Mouse (Mus musculus): ENCODE results near the gene Rnf217. TPM values are rescaled to one million over a fixed set of nuclear protein-coding genes. Genes with fewer than 3 reads are reported as not detected.

Rnf217 gene
- polyA plus RNA-seq, 1 experiment from 2014 or later = 0.68 TPM

DNA sequence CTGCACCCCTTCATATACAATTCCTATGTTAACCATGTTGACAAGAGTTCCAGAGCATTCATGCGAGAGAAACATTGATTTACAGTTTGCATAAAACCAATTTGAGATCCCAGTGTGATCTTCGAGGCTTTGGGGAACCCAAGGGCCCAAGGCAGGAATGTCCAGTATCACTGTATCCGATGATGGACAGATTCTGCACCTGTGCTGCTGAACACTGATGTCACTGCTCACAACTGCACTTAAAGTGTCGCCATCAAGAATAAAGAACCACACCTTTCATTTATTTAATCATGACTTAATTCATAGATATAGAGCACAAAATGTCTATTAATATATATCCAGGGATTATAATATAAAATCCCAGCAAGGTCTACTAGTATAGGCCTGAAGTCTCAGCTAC, 28.3 kb downstream of the Rnf217 start:
- no peaks in the 10 kb centered on the region for H3K4me1 ChIP-seq (ENCODE audit: control insufficient read depth, insufficient read depth, low read length)
- H3K4me2 ChIP-seq (ENCODE audit: low read depth, low read length) = no peak overlapping the region
- no peak overlapping the region for H3K4me3 ChIP-seq (ENCODE audit: low read length)
- no peaks in the 10 kb centered on the region for H3K9me3 ChIP-seq (replicated peaks; ENCODE audit: control insufficient read depth, low read length)
- H3K27ac ChIP-seq (ENCODE audit: low read length) = no peak overlapping the region
- 90% methylated on average over 4 of the region's 4 CpGs for WGBS
- no peaks in the 10 kb centered on the region for H3K36me3 ChIP-seq (ENCODE audit: control insufficient read depth, insufficient read depth)
- H3K27me3 ChIP-seq (ENCODE audit: control insufficient read depth, insufficient read depth, low read length) = no peaks in the 10 kb centered on the region
- H3K9ac ChIP-seq (ENCODE audit: low read length) = no peak overlapping the region
- ATAC-seq (replicated peaks; ENCODE audit: extremely low read depth, insufficient read depth, low FRiP score) = no peak

DNA sequence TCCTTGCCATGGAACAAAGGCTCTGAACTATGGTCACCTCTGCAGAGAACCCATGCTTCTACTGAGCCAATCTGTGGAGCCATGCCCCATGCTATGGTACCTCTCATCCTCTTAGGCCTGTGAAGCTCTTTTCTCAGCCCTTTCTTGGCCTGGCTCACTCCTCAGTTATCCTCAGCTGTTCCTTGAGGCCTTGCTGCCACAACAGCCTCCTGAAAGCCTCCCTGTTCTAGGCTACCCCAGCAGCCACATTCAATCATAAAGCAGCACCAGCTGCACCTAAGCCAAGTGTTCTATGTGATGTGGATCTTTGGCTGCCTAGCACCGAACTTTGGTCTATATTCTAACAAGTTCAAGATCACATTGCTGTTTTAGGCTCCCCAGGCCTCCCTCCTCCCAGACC, 28.9 kb downstream of the Rnf217 start:
- Histone ChIP-seq H3K4me3 (ENCODE audit: low read length) (no peak overlapping the region), H3K9me3 (replicated peaks; ENCODE audit: control insufficient read depth, low read length) (no peaks in the 10 kb centered on the region), H3K4me2 (ENCODE audit: low read depth, low read length) (no peak overlapping the region), H3K4me1 (ENCODE audit: control insufficient read depth, insufficient read depth, low read length) (no peaks in the 10 kb centered on the region), H3K27me3 (ENCODE audit: control insufficient read depth, insufficient read depth, low read length) (no peaks in the 10 kb centered on the region), H3K27ac (ENCODE audit: low read length) (no peak overlapping the region), H3K9ac (ENCODE audit: low read length) (no peak overlapping the region), H3K36me3 (ENCODE audit: control insufficient read depth, insufficient read depth) (no peaks in the 10 kb centered on the region)
- no peak for ATAC-seq (replicated peaks; ENCODE audit: extremely low read depth, insufficient read depth, low FRiP score)
- WGBS = 83% methylated on average over 1 of the region's 1 CpGs

DNA sequence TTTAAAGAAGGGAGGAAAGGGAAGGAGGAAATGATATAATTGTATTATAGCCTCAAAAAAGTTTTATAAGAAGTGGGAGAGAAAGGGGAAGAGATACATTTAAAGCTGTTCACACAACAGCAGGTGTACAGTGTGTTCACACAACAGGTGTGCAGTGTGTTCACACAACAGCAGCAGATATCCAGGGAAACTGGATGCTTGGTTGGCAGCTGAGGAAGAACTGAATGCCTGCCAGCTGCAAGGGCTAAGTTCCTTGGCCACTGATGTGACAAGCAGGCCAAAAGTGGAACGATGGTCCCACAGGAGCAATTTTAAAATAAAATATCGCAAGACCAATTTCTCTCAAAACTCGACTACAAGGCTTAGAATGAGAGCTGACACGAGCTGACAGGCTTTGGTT, 35.7 kb downstream of the Rnf217 start:
- Histone ChIP-seq H3K27me3 (ENCODE audit: control insufficient read depth, insufficient read depth, low read length) (no peaks in the 10 kb centered on the region), H3K4me3 (ENCODE audit: low read length) (no peak overlapping the region), H3K27ac (ENCODE audit: low read length) (no peak overlapping the region), H3K9ac (ENCODE audit: low read length) (no peak overlapping the region), H3K9me3 (replicated peaks; ENCODE audit: control insufficient read depth, low read length) (no peaks in the 10 kb centered on the region), H3K36me3 (ENCODE audit: control insufficient read depth, insufficient read depth) (no peaks in the 10 kb centered on the region), H3K4me1 (ENCODE audit: control insufficient read depth, insufficient read depth, low read length) (no peaks in the 10 kb centered on the region), H3K4me2 (ENCODE audit: low read depth, low read length) (no peak overlapping the region)
- no peak for ATAC-seq (replicated peaks; ENCODE audit: extremely low read depth, insufficient read depth, low FRiP score)
- whole genome bisulfite sequencing = 79% methylated on average over 4 of the region's 4 CpGs

DNA sequence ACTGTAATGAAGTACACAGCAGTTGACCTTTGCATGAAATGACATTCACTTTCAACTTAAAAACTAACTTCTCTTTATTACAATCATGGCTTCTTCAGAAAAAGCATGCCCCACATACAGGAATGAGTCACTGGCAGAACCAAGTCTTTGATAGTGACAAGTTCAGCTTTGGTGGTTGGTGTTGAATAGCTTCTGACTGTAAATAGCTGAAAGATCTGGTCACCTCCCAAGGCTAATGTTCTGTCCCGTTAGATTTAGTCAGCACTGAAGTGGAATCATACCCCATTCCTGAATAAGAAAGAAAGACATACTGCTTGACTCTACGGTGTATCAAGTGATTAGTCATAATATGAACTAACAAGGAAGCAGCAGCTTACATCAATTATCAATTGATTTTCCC, 51.7 kb downstream of the Rnf217 start:
- Histone ChIP-seq H3K36me3 (ENCODE audit: control insufficient read depth, insufficient read depth) (no peaks in the 10 kb centered on the region), H3K4me1 (ENCODE audit: control insufficient read depth, insufficient read depth, low read length) (no peaks in the 10 kb centered on the region), H3K27ac (ENCODE audit: low read length) (no peak overlapping the region), H3K9ac (ENCODE audit: low read length) (no peak overlapping the region), H3K9me3 (replicated peaks; ENCODE audit: control insufficient read depth, low read length) (no peaks in the 10 kb centered on the region), H3K4me3 (ENCODE audit: low read length) (no peak overlapping the region), H3K4me2 (ENCODE audit: low read depth, low read length) (no peak overlapping the region), H3K27me3 (ENCODE audit: control insufficient read depth, insufficient read depth, low read length) (no peaks in the 10 kb centered on the region)
- WGBS = 74% methylated on average over 2 of the region's 2 CpGs
- no peak for ATAC-seq (replicated peaks; ENCODE audit: extremely low read depth, insufficient read depth, low FRiP score)

DNA sequence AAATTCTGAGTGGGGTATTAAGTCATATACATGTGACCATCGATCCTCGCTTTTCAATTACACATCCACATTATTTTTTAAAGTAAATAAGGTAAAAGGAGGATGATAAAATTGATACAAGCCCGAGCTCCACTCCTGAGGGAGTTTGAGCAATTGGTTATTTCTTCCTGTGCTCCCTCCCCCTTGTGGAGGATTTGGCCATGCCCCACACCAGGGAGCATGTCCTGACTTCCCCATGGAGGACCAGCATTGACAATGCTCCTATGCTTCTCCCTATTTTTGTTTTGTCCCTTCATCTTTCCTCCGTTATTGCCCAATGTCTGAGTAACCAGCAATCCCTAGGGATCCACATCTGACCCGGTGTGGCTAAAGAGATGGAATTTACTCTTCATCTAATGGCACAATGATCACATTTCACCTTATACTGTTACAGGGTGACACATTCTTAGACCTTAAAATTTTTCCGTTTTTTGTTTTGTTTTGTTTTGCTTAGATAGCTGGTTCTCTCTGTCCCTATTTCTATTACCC, 53.5 kb downstream of the Rnf217 start:
- Histone ChIP-seq H3K9me3 (replicated peaks; ENCODE audit: control insufficient read depth, low read length) (no peaks in the 10 kb centered on the region), H3K4me1 (ENCODE audit: control insufficient read depth, insufficient read depth, low read length) (no peaks in the 10 kb centered on the region), H3K9ac (ENCODE audit: low read length) (no peak overlapping the region), H3K27me3 (ENCODE audit: control insufficient read depth, insufficient read depth, low read length) (no peaks in the 10 kb centered on the region), H3K27ac (ENCODE audit: low read length) (no peak overlapping the region), H3K4me2 (ENCODE audit: low read depth, low read length) (no peak overlapping the region), H3K4me3 (ENCODE audit: low read length) (no peak overlapping the region), H3K36me3 (ENCODE audit: control insufficient read depth, insufficient read depth) (no peaks in the 10 kb centered on the region)
- ATAC-seq (replicated peaks; ENCODE audit: extremely low read depth, insufficient read depth, low FRiP score) = no peak
- WGBS = 86% methylated on average over 6 of the region's 6 CpGs

DNA sequence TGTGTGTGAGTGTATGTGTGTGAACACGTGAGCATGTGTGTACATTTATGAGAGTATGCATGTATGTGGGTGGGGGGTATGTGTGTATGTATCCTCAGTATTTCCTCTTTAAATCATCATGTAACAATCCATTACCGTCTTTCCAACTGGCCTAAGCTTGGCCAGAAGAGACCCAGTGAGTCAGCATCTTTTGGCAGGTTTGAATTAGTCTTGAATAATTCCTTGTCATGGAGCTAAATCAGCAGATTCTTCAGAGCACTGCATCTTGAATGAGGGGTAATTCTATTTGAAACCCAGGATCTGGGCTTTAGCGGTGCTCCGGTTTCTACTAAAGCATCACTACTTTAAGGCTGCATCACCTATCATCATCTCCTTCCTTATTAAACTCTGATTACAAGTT, 55.7 kb downstream of the Rnf217 start:
- Histone ChIP-seq H3K36me3 (ENCODE audit: control insufficient read depth, insufficient read depth) (no peaks in the 10 kb centered on the region), H3K4me1 (ENCODE audit: control insufficient read depth, insufficient read depth, low read length) (no peaks in the 10 kb centered on the region), H3K4me2 (ENCODE audit: low read depth, low read length) (no peak overlapping the region), H3K9ac (ENCODE audit: low read length) (no peak overlapping the region), H3K27ac (ENCODE audit: low read length) (no peak overlapping the region), H3K27me3 (ENCODE audit: control insufficient read depth, insufficient read depth, low read length) (no peaks in the 10 kb centered on the region), H3K4me3 (ENCODE audit: low read length) (no peak overlapping the region), H3K9me3 (replicated peaks; ENCODE audit: control insufficient read depth, low read length) (no peaks in the 10 kb centered on the region)
- WGBS = 89% methylated on average over 4 of the region's 4 CpGs
- ATAC-seq (replicated peaks; ENCODE audit: extremely low read depth, insufficient read depth, low FRiP score) = no peak

DNA sequence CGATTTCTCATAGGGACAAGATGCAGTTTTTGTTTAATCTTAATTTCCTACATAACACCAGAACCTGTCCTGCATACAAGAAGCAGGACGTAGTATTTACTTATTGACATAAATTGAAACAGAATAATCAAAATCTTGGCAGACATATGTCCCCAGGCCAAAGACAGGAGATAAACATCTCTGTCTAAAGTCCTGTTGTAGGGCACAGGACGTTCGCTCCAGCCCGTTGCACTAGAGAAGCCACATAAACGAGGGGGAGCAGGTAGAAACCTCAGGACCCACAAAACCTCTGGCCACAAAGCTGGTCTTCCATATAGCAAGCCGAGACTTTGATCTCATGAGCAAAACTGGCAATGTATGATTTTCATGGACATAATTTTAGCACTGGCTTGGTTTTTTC, 57.1 kb downstream of the Rnf217 start:
- H3K9me3 ChIP-seq (replicated peaks; ENCODE audit: control insufficient read depth, low read length) = no peaks in the 10 kb centered on the region
- no peak overlapping the region for H3K27ac ChIP-seq (ENCODE audit: low read length)
- H3K4me2 ChIP-seq (ENCODE audit: low read depth, low read length) = no peak overlapping the region
- H3K4me3 ChIP-seq (ENCODE audit: low read length) = no peak overlapping the region
- ATAC-seq (replicated peaks; ENCODE audit: extremely low read depth, insufficient read depth, low FRiP score) = no peak
- H3K36me3 ChIP-seq (ENCODE audit: control insufficient read depth, insufficient read depth) = no peaks in the 10 kb centered on the region
- H3K9ac ChIP-seq (ENCODE audit: low read length) = no peak overlapping the region
- H3K27me3 ChIP-seq (ENCODE audit: control insufficient read depth, insufficient read depth, low read length) = no peaks in the 10 kb centered on the region
- H3K4me1 ChIP-seq (ENCODE audit: control insufficient read depth, insufficient read depth, low read length) = no peaks in the 10 kb centered on the region
- 78% methylated on average over 7 of the region's 7 CpGs for WGBS

DNA sequence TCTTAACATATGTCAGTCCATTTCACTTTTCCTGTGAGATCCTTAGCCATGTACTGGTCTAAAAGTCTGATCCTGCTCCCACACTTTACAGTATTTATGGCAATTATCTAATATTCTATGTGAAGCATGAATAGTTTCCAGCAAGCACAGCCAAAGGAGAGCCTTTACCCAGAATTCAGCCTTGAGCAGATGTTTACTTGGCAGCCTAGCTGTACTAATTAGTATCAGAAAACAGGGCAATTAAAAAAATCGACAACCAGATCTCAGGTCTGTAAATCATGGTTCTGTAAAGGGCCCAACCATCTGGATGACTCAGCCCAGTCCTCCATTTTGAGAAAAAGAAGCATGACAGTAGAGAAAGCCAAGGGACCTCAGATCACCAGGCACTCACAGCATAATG, 57.6 kb downstream of the Rnf217 start:
- Histone ChIP-seq H3K4me1 (ENCODE audit: control insufficient read depth, insufficient read depth, low read length) (no peaks in the 10 kb centered on the region), H3K27ac (ENCODE audit: low read length) (no peak overlapping the region), H3K27me3 (ENCODE audit: control insufficient read depth, insufficient read depth, low read length) (no peaks in the 10 kb centered on the region), H3K9me3 (replicated peaks; ENCODE audit: control insufficient read depth, low read length) (no peaks in the 10 kb centered on the region), H3K36me3 (ENCODE audit: control insufficient read depth, insufficient read depth) (no peaks in the 10 kb centered on the region), H3K4me3 (ENCODE audit: low read length) (no peak overlapping the region), H3K9ac (ENCODE audit: low read length) (no peak overlapping the region), H3K4me2 (ENCODE audit: low read depth, low read length) (no peak overlapping the region)
- 74% methylated on average over 1 of the region's 1 CpGs for WGBS
- no peak for ATAC-seq (replicated peaks; ENCODE audit: extremely low read depth, insufficient read depth, low FRiP score)

DNA sequence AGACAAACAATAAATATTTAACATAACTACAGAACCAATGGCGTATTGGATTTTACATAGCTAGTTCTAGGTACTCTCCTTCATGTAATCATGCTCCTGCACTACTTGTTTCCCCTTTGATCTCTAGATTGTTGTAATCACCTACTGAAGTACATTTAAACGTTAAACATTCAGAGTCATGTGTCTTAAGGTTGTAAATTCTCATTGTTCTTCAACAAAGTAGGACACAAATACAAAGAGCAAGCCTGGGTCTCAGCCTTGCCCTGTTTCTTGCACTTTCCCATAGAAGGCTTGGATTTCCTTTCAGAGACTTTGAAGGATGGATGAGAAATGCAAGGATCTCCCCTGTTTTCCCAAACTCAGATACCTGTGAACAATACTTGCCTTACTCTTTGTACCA, 61.8 kb downstream of the Rnf217 start:
- Histone ChIP-seq H3K36me3 (ENCODE audit: control insufficient read depth, insufficient read depth) (no peaks in the 10 kb centered on the region), H3K9me3 (replicated peaks; ENCODE audit: control insufficient read depth, low read length) (no peaks in the 10 kb centered on the region), H3K27ac (ENCODE audit: low read length) (no peak overlapping the region), H3K4me1 (ENCODE audit: control insufficient read depth, insufficient read depth, low read length) (0 out of 2 replicates have a peak, but pooled peaks cover 5% of the 10 kb centered on the region), H3K4me2 (ENCODE audit: low read depth, low read length) (no peak overlapping the region), H3K9ac (ENCODE audit: low read length) (no peak overlapping the region), H3K4me3 (ENCODE audit: low read length) (no peak overlapping the region), H3K27me3 (ENCODE audit: control insufficient read depth, insufficient read depth, low read length) (no peaks in the 10 kb centered on the region)
- WGBS = 66% methylated on average over 2 of the region's 2 CpGs
- ATAC-seq (replicated peaks; ENCODE audit: extremely low read depth, insufficient read depth, low FRiP score) = no peak

Measured in heart, embryonic 16.5 days (tissue).